Mouse (Mus musculus): ENCODE data around the gene Jade2.

- TF ChIP-seq CTCF (IDR thresholded peaks at IDR 0.05; ENCODE audit: extremely low read depth, insufficient read depth, low read length) (no peak), POLR2A (IDR thresholded peaks at IDR 0.05; ENCODE audit: extremely low read depth, insufficient read depth, low read length) (no peak)
These were observed 9.8 kb upstream of the Jade2 start for GRCm38 (mm10) chr11:51867261-51867660.
